Mouse (Mus musculus) MEL (cell line): ENCODE measurements around the gene Inpp5e. TPM values are rescaled to one million over a fixed set of nuclear protein-coding genes. Genes with fewer than 3 reads are reported as not detected.

ENCODE experiments used
- DNase-seq: peaks from one replicate; pipeline ENCODE4 v3.0.0; 2011; ENCODE audit warnings: low read depth, low spot score
- H3K27ac ChIP-seq: 2 replicates; pipeline ENCODE4 v1.5.1; 2012; ENCODE audit warnings: low read depth, mild to moderate bottlenecking, control low read depth, low read length, moderate library complexity; ENCODE audit not compliant: control insufficient read depth
- H3K27me3 ChIP-seq, 2 experiments: fragments of 150-350 bp in 1 of 2; sonication (generic) in 1 of 2; 2 replicates each; pipeline ENCODE4 v1.6.1; 2012; ENCODE audit warnings: low read length in 2 of 2, mild to moderate bottlenecking in 2 of 2, improper control_type of control experiment in 1 of 2, moderate library complexity in 1 of 2; ENCODE audit not compliant: insufficient read depth in 2 of 2, control insufficient read depth in 1 of 2
- H3K36me3 ChIP-seq, 2 experiments: 2 replicates each; pipeline ENCODE4 v1.6.1; 2012 to 2014; ENCODE audit warnings: low read length in 2 of 2, improper control_type of control experiment in 1 of 2, inconsistent platforms in 1 of 2, mild to moderate bottlenecking in 1 of 2; ENCODE audit not compliant: insufficient read depth in 2 of 2, control insufficient read depth in 1 of 2
- H3K4me1 ChIP-seq, 2 experiments: fragments of 150-350 bp in 1 of 2; sonication (generic) in 1 of 2; 2 replicates each; pipeline ENCODE4 v1.6.1; 2012; ENCODE audit warnings: low read length in 2 of 2, improper control_type of control experiment in 1 of 2, mild to moderate bottlenecking in 1 of 2; ENCODE audit not compliant: insufficient read depth in 2 of 2, control insufficient read depth in 1 of 2
- H3K4me3 ChIP-seq, 2 experiments: fragments of 150-350 bp in 1 of 2; sonication (generic) in 1 of 2; 2 replicates each; pipeline ENCODE4 v1.5.1; 2012; ENCODE audit warnings: low read depth in 2 of 2, low read length in 2 of 2, mild to moderate bottlenecking in 2 of 2, moderate library complexity in 2 of 2, control low read depth in 1 of 2, improper control_type of control experiment in 1 of 2; ENCODE audit not compliant: control insufficient read depth in 1 of 2, insufficient read depth in 1 of 2
- H3K79me2 ChIP-seq: 2 replicates; pipeline ENCODE4 v1.6.1; 2012; ENCODE audit warnings: mild to moderate bottlenecking, low read length, moderate library complexity; ENCODE audit not compliant: control insufficient read depth, poor library complexity, insufficient read depth
- H3K9ac ChIP-seq: 2 replicates; pipeline ENCODE4 v1.6.1; 2012; ENCODE audit warnings: low read depth, mild to moderate bottlenecking, control low read depth, low read length, moderate library complexity; ENCODE audit not compliant: control insufficient read depth, poor library complexity, severe bottlenecking
- H3K9me3 ChIP-seq: fragments of 150-350 bp; sonication (generic); replicated peaks from 2 replicates; pipeline ENCODE4 v1.6.1; 2012; ENCODE audit warnings: mild to moderate bottlenecking, low read length, improper control_type of control experiment, moderate library complexity; ENCODE audit not compliant: insufficient read depth
- CHD1 ChIP-seq: IDR thresholded peaks from 2 replicates; pipeline ENCODE4 v1.6.1; 2012; ENCODE audit warnings: low read depth, mild to moderate bottlenecking, inconsistent platforms, low read length, improper control_type of control experiment
- GATA1 ChIP-seq: IDR thresholded peaks from 2 replicates; pipeline ENCODE4 v1.6.1; 2011; ENCODE audit warnings: low read depth, low read length, improper control_type of control experiment
- MAX ChIP-seq: IDR thresholded peaks from 2 replicates; pipeline ENCODE4 v1.6.1; 2011; ENCODE audit warnings: low read length, improper control_type of control experiment
- MYB ChIP-seq: IDR thresholded peaks from 2 replicates; pipeline ENCODE4 v1.6.1; 2011; ENCODE audit warnings: mild to moderate bottlenecking, low read depth, low read length, improper control_type of control experiment
- NELFE ChIP-seq: IDR thresholded peaks from 2 replicates; pipeline ENCODE4 v1.6.1; 2011; ENCODE audit warnings: low read depth, low read length, improper control_type of control experiment
- NRF1 ChIP-seq: IDR thresholded peaks from 2 replicates; pipeline ENCODE4 v1.6.1; 2014; ENCODE audit warnings: low read depth, mild to moderate bottlenecking, inconsistent platforms, low read length, improper control_type of control experiment, moderate library complexity; ENCODE audit not compliant: poor library complexity, insufficient read depth, severe bottlenecking
- POLR2A ChIP-seq, 2 experiments: IDR thresholded peaks; 2 replicates each; pipeline ENCODE4 v1.6.1; 2011 to 2012; ENCODE audit warnings: low read length in 2 of 2, mild to moderate bottlenecking in 2 of 2, control low read depth in 1 of 2, improper control_type of control experiment in 1 of 2, low read depth in 1 of 2, moderate library complexity in 1 of 2; ENCODE audit not compliant: control insufficient read depth in 1 of 2, insufficient read depth in 1 of 2, poor library complexity in 1 of 2
- SIN3A ChIP-seq: IDR thresholded peaks from 2 replicates; pipeline ENCODE4 v1.6.1; 2012; ENCODE audit warnings: low read length, improper control_type of control experiment, inconsistent platforms
- USF2 ChIP-seq, 2 experiments: IDR thresholded peaks; 2 replicates each; pipeline ENCODE4 v1.6.1; 2011 to 2012; ENCODE audit warnings: improper control_type of control experiment in 2 of 2, low read length in 2 of 2, borderline replicate concordance in 1 of 2, inconsistent platforms in 1 of 2, low read depth in 1 of 2, mild to moderate bottlenecking in 1 of 2; ENCODE audit not compliant: insufficient read depth in 1 of 2
- polyA plus RNA-seq, 2 experiments: library from polyadenylated mRNA; stranded (reverse) in 1 of 2; unstranded in 1 of 2; fragments of >175 nt in 1 of 2; fragments of >200 nt in 1 of 2; gene quantifications; 2 replicates each; pipeline versions ENCODE4 v1.2.1 to v1.2.4; 2012; ENCODE audit warnings: low replicate concordance in 2 of 2, low read depth in 1 of 2; ENCODE audit not compliant: insufficient read length in 2 of 2, insufficient read depth in 1 of 2, missing spikeins in 1 of 2
- total RNA-seq: library from RNA; depleted of rRNA; stranded (reverse); fragments of 300-350 nt; gene quantifications from 2 replicates; pipeline ENCODE4 v1.2.3, GENCODE M21; 2012

Gene Inpp5e
- total and polyA plus RNA-seq, 3 experiments: 11.2 to 17.5 TPM; not detected in 1

DNA sequence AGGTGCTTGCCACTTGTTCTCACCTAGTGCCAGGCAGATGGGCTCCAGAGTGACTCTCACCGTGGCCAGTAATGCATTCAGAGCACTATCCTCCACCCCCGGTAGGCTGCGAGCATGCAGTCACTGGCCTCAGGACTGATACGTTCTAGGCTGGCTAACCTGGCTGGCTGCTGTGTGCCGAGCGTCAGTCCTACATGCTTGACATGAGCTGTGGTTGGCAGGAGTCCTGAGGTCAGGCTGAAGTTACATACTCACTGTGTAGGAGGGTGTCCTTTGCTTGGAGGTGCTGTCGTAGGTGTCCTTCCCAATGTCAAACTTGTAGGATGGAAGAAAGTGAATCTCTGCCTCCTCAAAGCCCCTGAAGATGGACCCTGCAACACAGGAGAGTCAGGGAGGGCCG is 10.0 kb downstream of the Inpp5e start:
- Histone ChIP-seq H3K36me3 (peaks cover 0 to 18% of the 10 kb centered on the region in 2 experiments; a peak in 2 of 4 replicates), H3K27me3 (no peaks in the 10 kb centered on the region), H3K9ac (no peak overlapping the region), H3K4me3 (no peak overlapping the region), H3K79me2 (no peaks in the 10 kb centered on the region), H3K4me1 (no peaks in the 10 kb centered on the region), H3K9me3 (no peaks in the 10 kb centered on the region), H3K27ac (no peak overlapping the region)
- DNase-seq: no peak
- TF ChIP-seq NELFE (no peak), MAX (no peak), POLR2A (IDR thresholded peaks at IDR 0.05; ENCODE audit: control insufficient read depth in 1 of 2, insufficient read depth in 1 of 2, low read depth in 1 of 2, low read length in 2 of 2, poor library complexity in 1 of 2) (0 out of 4 replicates have a peak, but pooled peaks of 1 of the 2 experiments have one; percentile 21)

DNA sequence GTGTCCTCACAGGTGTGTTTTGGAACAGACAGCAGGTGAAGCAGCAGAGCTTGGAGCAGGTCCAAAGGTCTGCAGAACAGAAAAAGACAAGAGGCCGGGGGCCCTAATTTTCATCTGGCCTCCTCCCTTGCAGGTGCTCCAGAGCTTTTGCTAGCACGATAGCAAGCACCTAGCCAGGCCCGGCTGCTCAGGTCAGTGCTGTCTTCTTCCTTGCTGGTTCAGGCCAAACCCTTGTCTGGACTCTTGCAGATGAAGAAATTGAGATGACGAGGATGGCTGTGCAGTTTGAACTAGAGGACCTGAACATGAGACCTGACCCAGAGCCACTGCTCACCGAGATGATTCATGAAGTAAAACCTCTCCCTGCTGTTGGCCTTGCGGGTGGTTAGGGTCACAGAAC is 17.4 kb downstream of the Inpp5e start:
- H3K4me1 ChIP-seq: peaks cover 0 to 11% of the 10 kb centered on the region in 2 experiments; a peak in 3 of 4 replicates
- no peak for DNase-seq
- H3K4me3 ChIP-seq: no peak overlapping the region
- H3K79me2 ChIP-seq: peaks cover 31% of the 10 kb centered on the region
- TF ChIP-seq POLR2A (IDR thresholded peaks at IDR 0.05; ENCODE audit: control insufficient read depth in 1 of 2, insufficient read depth in 1 of 2, low read depth in 1 of 2, low read length in 2 of 2, poor library complexity in 1 of 2) (0 out of 4 replicates have a peak, but pooled peaks of 1 of the 2 experiments have one; percentile 18), MAX (no peak)
- H3K27me3 ChIP-seq: no peaks in the 10 kb centered on the region
- H3K9ac ChIP-seq: no peak overlapping the region
- H3K27ac ChIP-seq: no peak overlapping the region
- peaks cover 7 to 22% of the 10 kb centered on the region in 2 experiments for H3K36me3 ChIP-seq
- H3K9me3 ChIP-seq: no peaks in the 10 kb centered on the region

DNA sequence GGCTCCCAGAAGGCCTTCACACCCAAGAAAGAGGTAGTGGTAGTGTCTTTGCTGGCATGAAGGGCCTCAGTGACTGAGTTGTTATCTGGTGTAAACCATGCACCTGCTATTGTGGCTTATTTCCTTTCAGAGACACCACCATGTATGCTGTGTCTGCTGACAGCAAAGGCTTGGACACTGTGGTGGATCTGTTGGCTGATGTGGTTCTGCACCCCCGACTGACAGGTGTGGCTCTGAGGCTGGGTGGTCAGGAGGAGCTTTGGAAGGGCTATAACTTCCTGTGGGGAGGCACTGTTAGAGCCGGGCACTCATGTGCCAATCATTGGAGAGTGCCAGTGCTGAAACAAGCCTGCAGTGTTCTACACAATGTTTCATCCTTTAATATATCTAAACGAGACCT is 18.0 kb downstream of the Inpp5e start:
- H3K27me3 ChIP-seq: no peaks in the 10 kb centered on the region
- H3K9me3 ChIP-seq: no peaks in the 10 kb centered on the region
- no peak overlapping the region for H3K27ac ChIP-seq
- DNase-seq: no peak
- H3K79me2 ChIP-seq: peaks cover 31% of the 10 kb centered on the region
- TF ChIP-seq GATA1: no peak
- no peak for TF ChIP-seq USF2 (IDR thresholded peaks at IDR 0.05; ENCODE audit: borderline replicate concordance in 1 of 2, insufficient read depth in 1 of 2, low read depth in 1 of 2, low read length in 2 of 2)
- no peak for TF ChIP-seq CHD1
- no peak for TF ChIP-seq NRF1
- TF ChIP-seq MYB: no peak
- no peak for TF ChIP-seq SIN3A
- no peak overlapping the region for H3K4me3 ChIP-seq
- peaks cover 0 to 11% of the 10 kb centered on the region in 2 experiments; a peak in 3 of 4 replicates for H3K4me1 ChIP-seq
- H3K9ac ChIP-seq: no peak overlapping the region
- peaks cover 7 to 18% of the 10 kb centered on the region in 2 experiments for H3K36me3 ChIP-seq
